Mouse (Mus musculus) limb, embryonic 12.5 days (tissue): ENCODE measurements around the gene Ikbke. TPM values are rescaled to one million over a fixed set of nuclear protein-coding genes. Genes with fewer than 3 reads are reported as not detected.
"Not testable (repeated sequence)": the region's sequence is repeated elsewhere in the genome, so short reads cannot be mapped to it uniquely, and the experiment has no call there.

Experiments used
- ATAC-seq: fragments of 200-750 bp; cut with Nextera tagmentation; 2 replicates; pipeline ENCODE4 v1.8.0; 2017; ENCODE audit warnings: low read depth, moderate TSS enrichment; ENCODE audit not compliant: insufficient number of reproducible peaks, insufficient read depth, low FRiP score, low TSS enrichment
- H3K27ac ChIP-seq: fragments of 300-500 bp; sonication (generic); 2 replicates; pipeline ENCODE4 v1.5.1; 2016; ENCODE audit warnings: mild to moderate bottlenecking, moderate library complexity
- H3K27me3 ChIP-seq: fragments of 300-500 bp; sonication (generic); 2 replicates; pipeline ENCODE4 v1.6.1; 2016; ENCODE audit warnings: mild to moderate bottlenecking, moderate library complexity
- H3K36me3 ChIP-seq: fragments of 300-500 bp; sonication (generic); 2 replicates; pipeline ENCODE4 v1.6.1; 2016; ENCODE audit warnings: mild to moderate bottlenecking, moderate library complexity
- H3K4me1 ChIP-seq: fragments of 300-500 bp; sonication (generic); replicated peaks from 2 replicates; pipeline ENCODE4 v1.6.1; 2016
- H3K4me2 ChIP-seq: fragments of 300-500 bp; sonication (generic); 2 replicates; pipeline ENCODE4 v1.6.1; 2016; ENCODE audit warnings: mild to moderate bottlenecking, moderate library complexity
- H3K4me3 ChIP-seq: fragments of 300-500 bp; sonication (generic); replicated peaks from 2 replicates; pipeline ENCODE4 v1.5.1; 2016; ENCODE audit warnings: mild to moderate bottlenecking
- H3K9ac ChIP-seq: fragments of 300-500 bp; sonication (generic); replicated peaks from 2 replicates; pipeline ENCODE4 v1.6.1; 2016; ENCODE audit warnings: mild to moderate bottlenecking, moderate library complexity
- H3K9me3 ChIP-seq: fragments of 300-500 bp; sonication (generic); 2 replicates; pipeline ENCODE4 v1.6.1; 2016; ENCODE audit warnings: mild to moderate bottlenecking, moderate library complexity
- WGBS: fragments of 180-500 bp; shearing (Covaris S2); methylation state at CpG from one replicate; pipeline ENCODE4 v1.1.7; 2016; 5-methylcytosine and 5-hydroxymethylcytosine counted together
- polyA plus RNA-seq: library from polyadenylated mRNA; unstranded; fragments of >200 nt; fragmentation: Nextera tagmentation; extraction: Ambion mirVana; gene quantifications from 2 replicates; pipeline ENCODE4 v1.2.1, GENCODE M21; 2016

Ikbke gene
- 2.3 and 2.8 TPM in 2 replicates for polyA plus RNA-seq

GRCm38 (mm10) chr1:131279456-131279776 lies at the start of gene Ikbke:
Ikbke (minus strand) TSS chr1:131279606.
- no peak for ATAC-seq
- Histone ChIP-seq H3K4me2 (peak within 1 kb of the TSS; percentile 56), H3K27ac (0 out of 2 replicates have a peak within 1 kb of the TSS, but pooled peaks have one; percentile 4), H3K9ac (peak within 1 kb of the TSS; percentile 38; the same call in 1 of the 2 replicates), H3K4me1 (peaks cover 20% of the 10 kb centered on the region), H3K9me3 (no peaks in the 10 kb centered on the region), H3K27me3 (no peaks in the 10 kb centered on the region), H3K36me3 (no peaks in the 10 kb centered on the region), H3K4me3 (peak within 1 kb of the TSS; percentile 37)
- 37% methylated on average over 4 of the region's 4 CpGs for WGBS

GRCm38 (mm10) chr1:131329093-131329492 lies 49.7 kb upstream of the Ikbke start:
- ATAC-seq, H3K4me1 ChIP-seq, H3K9ac ChIP-seq, H3K4me2 ChIP-seq, H3K27me3 ChIP-seq, H3K9me3 ChIP-seq, H3K27ac ChIP-seq, H3K4me3 ChIP-seq: not testable (repeated sequence)
- WGBS, result 94% methylated on average over 1 of the region's 1 CpGs
- peaks cover 45% of the 10 kb centered on the region for H3K36me3 ChIP-seq

GRCm38 (mm10) chr1:131327167-131327566 lies 47.8 kb upstream of the Ikbke start:
- WGBS, result 84% methylated on average over 1 of the region's 1 CpGs
- H3K9me3 ChIP-seq, result no peaks in the 10 kb centered on the region
- no peak overlapping the region for H3K9ac ChIP-seq
- no peaks in the 10 kb centered on the region for H3K4me1 ChIP-seq
- ATAC-seq, result no peak
- H3K36me3 ChIP-seq, result peaks cover 38% of the 10 kb centered on the region
- H3K4me2 ChIP-seq, result no peak overlapping the region
- H3K4me3 ChIP-seq, result no peak overlapping the region
- H3K27ac ChIP-seq, result no peak overlapping the region
- no peaks in the 10 kb centered on the region for H3K27me3 ChIP-seq

- H3K4me2 ChIP-seq, result no peak overlapping the region
- no peak for ATAC-seq
- H3K27me3 ChIP-seq, result no peaks in the 10 kb centered on the region
- H3K36me3 ChIP-seq, result peaks cover 39% of the 10 kb centered on the region
- no peaks in the 10 kb centered on the region for H3K4me1 ChIP-seq
- H3K4me3 ChIP-seq, result no peak overlapping the region
- H3K9ac ChIP-seq, result no peak overlapping the region
- WGBS, result 89% methylated on average over 3 of the region's 3 CpGs
- H3K27ac ChIP-seq, result no peak overlapping the region
- H3K9me3 ChIP-seq, result no peaks in the 10 kb centered on the region
Measured at GRCm38 (mm10) chr1:131324816-131325463, 45.5 kb upstream of the Ikbke start.

- Histone ChIP-seq H3K27me3 (no peaks in the 10 kb centered on the region), H3K9ac (no peak overlapping the region), H3K4me2 (no peak overlapping the region), H3K4me3 (no peak overlapping the region), H3K27ac (no peak overlapping the region), H3K9me3 (no peaks in the 10 kb centered on the region), H3K4me1 (no peaks in the 10 kb centered on the region), H3K36me3 (peaks cover 52% of the 10 kb centered on the region)
- no peak for ATAC-seq
- 91% methylated on average over 3 of the region's 3 CpGs for WGBS
Measured at GRCm38 (mm10) chr1:131319598-131320330, 40.4 kb upstream of the Ikbke start.

GRCm38 (mm10) chr1:131318397-131318796 lies 39.0 kb upstream of the Ikbke start:
- H3K4me1 ChIP-seq, result no peaks in the 10 kb centered on the region
- H3K9ac ChIP-seq, result no peak overlapping the region
- no peaks in the 10 kb centered on the region for H3K27me3 ChIP-seq
- no peak overlapping the region for H3K4me2 ChIP-seq
- no peak overlapping the region for H3K27ac ChIP-seq
- no peaks in the 10 kb centered on the region for H3K9me3 ChIP-seq
- peaks cover 57% of the 10 kb centered on the region for H3K36me3 ChIP-seq
- ATAC-seq, result no peak
- H3K4me3 ChIP-seq, result no peak overlapping the region
- 85% methylated on average over 2 of the region's 2 CpGs for WGBS

- no peaks in the 10 kb centered on the region for H3K9me3 ChIP-seq
- H3K27ac ChIP-seq, result no peak overlapping the region
- no peak overlapping the region for H3K4me3 ChIP-seq
- 90% methylated on average over 5 of the region's 5 CpGs for WGBS
- H3K4me2 ChIP-seq, result no peak overlapping the region
- H3K27me3 ChIP-seq, result no peaks in the 10 kb centered on the region
- peaks cover 64% of the 10 kb centered on the region for H3K36me3 ChIP-seq
- H3K9ac ChIP-seq, result no peak overlapping the region
- ATAC-seq, result no peak
- H3K4me1 ChIP-seq, result no peaks in the 10 kb centered on the region
Measured at GRCm38 (mm10) chr1:131317625-131318024, 38.2 kb upstream of the Ikbke start.

GRCm38 (mm10) chr1:131311284-131311683 lies 31.9 kb upstream of the Ikbke start:
- H3K27ac ChIP-seq, result no peak overlapping the region
- H3K36me3 ChIP-seq, result peaks cover 64% of the 10 kb centered on the region
- no peaks in the 10 kb centered on the region for H3K27me3 ChIP-seq
- no peak overlapping the region for H3K9ac ChIP-seq
- no peak overlapping the region for H3K4me3 ChIP-seq
- H3K4me2 ChIP-seq, result no peak overlapping the region
- no peaks in the 10 kb centered on the region for H3K9me3 ChIP-seq
- no peak for ATAC-seq
- 93% methylated on average over 3 of the region's 3 CpGs for WGBS
- H3K4me1 ChIP-seq, result no peaks in the 10 kb centered on the region

- H3K9me3 ChIP-seq, result no peaks in the 10 kb centered on the region
- H3K36me3 ChIP-seq, result peaks cover 54% of the 10 kb centered on the region
- H3K4me3 ChIP-seq, result no peak overlapping the region
- ATAC-seq, result no peak
- WGBS, result 93% methylated on average over 5 of the region's 5 CpGs
- no peak overlapping the region for H3K4me2 ChIP-seq
- no peaks in the 10 kb centered on the region for H3K27me3 ChIP-seq
- H3K4me1 ChIP-seq, result no peaks in the 10 kb centered on the region
- no peak overlapping the region for H3K9ac ChIP-seq
- H3K27ac ChIP-seq, result peak overlapping the region; percentile 29; the same call in 1 of the 2 replicates
Measured at GRCm38 (mm10) chr1:131310237-131310818, 30.9 kb upstream of the Ikbke start.

GRCm38 (mm10) chr1:131300750-131301149 lies 21.3 kb upstream of the Ikbke start:
- ATAC-seq, result no peak
- 100% methylated on average over 2 of the region's 2 CpGs for WGBS
- Histone ChIP-seq H3K4me3 (no peak overlapping the region), H3K4me1 (no peaks in the 10 kb centered on the region), H3K9ac (no peak overlapping the region), H3K27me3 (no peaks in the 10 kb centered on the region), H3K4me2 (no peak overlapping the region), H3K9me3 (no peaks in the 10 kb centered on the region), H3K36me3 (peaks cover 52% of the 10 kb centered on the region), H3K27ac (no peak overlapping the region)

- WGBS, result 79% methylated on average over 6 of the region's 6 CpGs
- H3K4me3 ChIP-seq, result no peak overlapping the region
- no peak overlapping the region for H3K4me2 ChIP-seq
- peaks cover 61% of the 10 kb centered on the region for H3K36me3 ChIP-seq
- H3K27ac ChIP-seq, result no peak overlapping the region
- H3K4me1 ChIP-seq, result no peaks in the 10 kb centered on the region
- no peaks in the 10 kb centered on the region for H3K27me3 ChIP-seq
- H3K9me3 ChIP-seq, result no peaks in the 10 kb centered on the region
- no peak overlapping the region for H3K9ac ChIP-seq
- no peak for ATAC-seq
Measured at GRCm38 (mm10) chr1:131299788-131300187, 20.4 kb upstream of the Ikbke start.
